Mouse (Mus musculus) ovary, adult 18-20 months (tissue): Measurements from ENCODE around the gene Kirrel3.

Experiments used
- DNase-seq: peaks from one replicate; pipeline ENCODE4 v3.0.0; 2022; ENCODE audit warnings: low spot score, mixed read lengths

The Kirrel3 gene

GRCm38 (mm10) chr9:34886746-34887145, 401.1 kb downstream of the Kirrel3 start:
- no peak for DNase-seq

- no peak for DNase-seq
These were observed 401.5 kb downstream of the Kirrel3 start for GRCm38 (mm10) chr9:34887196-34887595.

- no peak for DNase-seq
These were observed 402.6 kb downstream of the Kirrel3 start for GRCm38 (mm10) chr9:34888298-34888697.

GRCm38 (mm10) chr9:34901216-34901615, 415.5 kb downstream of the Kirrel3 start:
- DNase-seq, result no peak

GRCm38 (mm10) chr9:34901888-34902287, 416.2 kb downstream of the Kirrel3 start:
- DNase-seq, result no peak

- DNase-seq, result no peak
These were observed 419.5 kb downstream of the Kirrel3 start for GRCm38 (mm10) chr9:34905164-34905563.

- no peak for DNase-seq
These were observed 422.3 kb downstream of the Kirrel3 start for GRCm38 (mm10) chr9:34908040-34908439.

GRCm38 (mm10) chr9:34911838-34912237, 426.1 kb downstream of the Kirrel3 start:
- DNase-seq, result no peak

GRCm38 (mm10) chr9:34912273-34912972, 426.7 kb downstream of the Kirrel3 start:
- no peak for DNase-seq

- DNase-seq, result no peak
These were observed 427.3 kb downstream of the Kirrel3 start for GRCm38 (mm10) chr9:34912996-34913395.

GRCm38 (mm10) chr9:34918976-34919375, 433.3 kb downstream of the Kirrel3 start:
- no peak for DNase-seq

- DNase-seq, result no peak
These were observed 434.4 kb downstream of the Kirrel3 start for GRCm38 (mm10) chr9:34920116-34920515.

- DNase-seq, result no peak
These were observed 436.2 kb downstream of the Kirrel3 start for GRCm38 (mm10) chr9:34921941-34922340.

- DNase-seq, result no peak
These were observed 437.0 kb downstream of the Kirrel3 start for GRCm38 (mm10) chr9:34922716-34923115.

GRCm38 (mm10) chr9:34923134-34923931, 437.6 kb downstream of the Kirrel3 start:
- no peak for DNase-seq

GRCm38 (mm10) chr9:34925616-34926015, 439.9 kb downstream of the Kirrel3 start:
- no peak for DNase-seq

- DNase-seq, result no peak
These were observed 444.7 kb downstream of the Kirrel3 start for GRCm38 (mm10) chr9:34930371-34930770.

GRCm38 (mm10) chr9:34938140-34938539, 452.4 kb downstream of the Kirrel3 start:
- no peak for DNase-seq

- no peak for DNase-seq
These were observed 453.9 kb downstream of the Kirrel3 start for GRCm38 (mm10) chr9:34939621-34940020.

- DNase-seq, result no peak
These were observed 456.6 kb downstream of the Kirrel3 start for GRCm38 (mm10) chr9:34942122-34942831.

- no peak for DNase-seq
These were observed 457.3 kb downstream of the Kirrel3 start for GRCm38 (mm10) chr9:34942996-34943395.

- no peak for DNase-seq
These were observed 459.6 kb downstream of the Kirrel3 start for GRCm38 (mm10) chr9:34945301-34945700.

GRCm38 (mm10) chr9:34947258-34947657, 461.6 kb downstream of the Kirrel3 start:
- no peak for DNase-seq
